Mouse (Mus musculus) testis, postnatal 10 days (tissue): ENCODE data around the gene Lce1h.

Source experiments
- DNase-seq: peaks from one replicate; pipeline ENCODE4 v3.0.0; 2021; ENCODE audit warnings: low spot score

Gene Lce1h

GRCm38 (mm10) chr3:92764965-92765364 lies at the start of gene Lce1h:
Lce1h (minus strand) TSS chr3:92765065.
- no peak for DNase-seq

- DNase-seq = no peak
These were observed 42.9 kb upstream of the Lce1h start, which contains the start of gene Lce1k for GRCm38 (mm10) chr3:92807791-92808190. Lce1k (minus strand) TSS chr3:92807891.

GRCm38 (mm10) chr3:92790414-92790813 lies 25.5 kb upstream of the Lce1h start, which contains the start of gene Lce1j:
Lce1j (minus strand) TSS chr3:92790514.
- no peak for DNase-seq

- no peak for DNase-seq
These were observed 13.9 kb upstream of the Lce1h start, which contains the start of gene Lce1i for GRCm38 (mm10) chr3:92778799-92779198. Lce1i (minus strand) TSS chr3:92778899.

GRCm38 (mm10) chr3:92771573-92771972 lies 6.7 kb upstream of the Lce1h start:
- DNase-seq = no peak

GRCm38 (mm10) chr3:92753197-92753596 lies 11.7 kb downstream of the Lce1h start:
- DNase-seq = no peak

- no peak for DNase-seq
These were observed 12.6 kb downstream of the Lce1h start, which contains the start of gene Lce1g for GRCm38 (mm10) chr3:92752238-92752637. Lce1g (minus strand) TSS chr3:92752338.

GRCm38 (mm10) chr3:92738996-92739395 lies 25.9 kb downstream of the Lce1h start, which contains the start of gene Gm38119:
Gm38119 (minus strand) TSS chr3:92739096.
- no peak for DNase-seq

GRCm38 (mm10) chr3:92722631-92723030 lies 42.2 kb downstream of the Lce1h start:
- DNase-seq = no peak

GRCm38 (mm10) chr3:92720250-92720649 lies 44.6 kb downstream of the Lce1h start, which contains the start of gene Lce1f:
Lce1f (minus strand) TSS chr3:92720350.
- no peak for DNase-seq

- DNase-seq = no peak
These were observed 49.7 kb downstream of the Lce1h start for GRCm38 (mm10) chr3:92715122-92715521.
